Mouse (Mus musculus) liver, embryonic 16.5 days (tissue): ENCODE measurements around the gene Tln2. TPM values are rescaled to one million over a fixed set of nuclear protein-coding genes. Genes with fewer than 3 reads are reported as not detected.

ENCODE experiments used
- ATAC-seq: fragments of 200-750 bp; cut with Nextera tagmentation; 2 replicates; pipeline ENCODE4 v1.8.0; 2017; ENCODE audit warnings: low read depth, mild to moderate bottlenecking, moderate number of reproducible peaks, moderate library complexity
- H3K27ac ChIP-seq: fragments of 300-500 bp; sonication (generic); 2 replicates; pipeline ENCODE4 v1.5.1; 2014; ENCODE audit warnings: mild to moderate bottlenecking, low read length
- H3K27me3 ChIP-seq: fragments of 300-500 bp; sonication (generic); 2 replicates; pipeline ENCODE4 v1.6.1; 2014; ENCODE audit warnings: low read depth, low read length, mixed read lengths; ENCODE audit not compliant: control insufficient read depth, insufficient read depth
- H3K36me3 ChIP-seq: fragments of 300-500 bp; sonication (generic); 2 replicates; pipeline ENCODE4 v1.6.1; 2014; ENCODE audit warnings: mild to moderate bottlenecking; ENCODE audit not compliant: control insufficient read depth, insufficient read depth
- H3K4me1 ChIP-seq: fragments of 300-500 bp; sonication (generic); 2 replicates; pipeline ENCODE4 v1.6.1; 2014; ENCODE audit warnings: low read depth, low read length, mixed read lengths; ENCODE audit not compliant: control insufficient read depth
- H3K4me2 ChIP-seq: fragments of 300-500 bp; sonication (generic); 2 replicates; pipeline ENCODE4 v1.6.1; 2014; ENCODE audit warnings: low read depth, low read length, mixed read lengths
- H3K4me3 ChIP-seq: fragments of 300-500 bp; sonication (generic); 2 replicates; pipeline ENCODE4 v1.5.1; 2014; ENCODE audit warnings: low read depth, mild to moderate bottlenecking, low read length
- H3K9ac ChIP-seq: fragments of 300-500 bp; sonication (generic); 2 replicates; pipeline ENCODE4 v1.6.1; 2014; ENCODE audit warnings: low read depth, low read length
- H3K9me3 ChIP-seq: fragments of 300-500 bp; sonication (generic); replicated peaks from 2 replicates; pipeline ENCODE4 v1.6.1; 2016; ENCODE audit warnings: low read length; ENCODE audit not compliant: control insufficient read depth
- WGBS: fragments of 180-500 bp; shearing (Covaris S2); extraction: QIAGEN DNeasy Blood & Tissue Kit; methylation state at CpG from one replicate; pipeline ENCODE4 v1.1.7; 2014; ENCODE audit not compliant: insufficient replicate concordance; 5-methylcytosine and 5-hydroxymethylcytosine counted together
- polyA plus RNA-seq: library from polyadenylated mRNA; unstranded; fragments of >200 nt; fragmentation: Nextera tagmentation; extraction: Ambion mirVana; gene quantifications from 2 replicates; pipeline ENCODE4 v1.2.1, GENCODE M21; 2015

Gene Tln2
- polyA plus RNA-seq, 1 experiment from 2014 or later, result 3.4 TPM

- Histone ChIP-seq H3K4me1 (no peaks in the 10 kb centered on the region), H3K4me2 (no peak overlapping the region), H3K27ac (no peak overlapping the region), H3K4me3 (no peak overlapping the region), H3K36me3 (no peaks in the 10 kb centered on the region), H3K27me3 (no peaks in the 10 kb centered on the region), H3K9ac (no peak overlapping the region), H3K9me3 (no peaks in the 10 kb centered on the region)
- ATAC-seq, result no peak
- WGBS, result 67% methylated on average over 4 of the region's 4 CpGs
These were observed 372.3 kb downstream of the Tln2 start for GRCm38 (mm10) chr9:67187182-67187581.

- H3K27me3 ChIP-seq, result no peaks in the 10 kb centered on the region
- no peak overlapping the region for H3K4me3 ChIP-seq
- H3K36me3 ChIP-seq, result no peaks in the 10 kb centered on the region
- ATAC-seq, result no peak
- H3K4me1 ChIP-seq, result no peaks in the 10 kb centered on the region
- H3K27ac ChIP-seq, result no peak overlapping the region
- WGBS, result 63% methylated on average over 2 of the region's 2 CpGs
- no peaks in the 10 kb centered on the region for H3K9me3 ChIP-seq
- no peak overlapping the region for H3K4me2 ChIP-seq
- H3K9ac ChIP-seq, result no peak overlapping the region
These were observed 374.9 kb downstream of the Tln2 start for GRCm38 (mm10) chr9:67184556-67184955.

GRCm38 (mm10) chr9:67183520-67183919, 376.0 kb downstream of the Tln2 start:
- no peaks in the 10 kb centered on the region for H3K27me3 ChIP-seq
- H3K27ac ChIP-seq, result no peak overlapping the region
- no peaks in the 10 kb centered on the region for H3K36me3 ChIP-seq
- no peaks in the 10 kb centered on the region for H3K9me3 ChIP-seq
- no peak overlapping the region for H3K9ac ChIP-seq
- H3K4me1 ChIP-seq, result no peaks in the 10 kb centered on the region
- no peak for ATAC-seq
- 49% methylated on average over 2 of the region's 2 CpGs for WGBS
- no peak overlapping the region for H3K4me3 ChIP-seq
- no peak overlapping the region for H3K4me2 ChIP-seq

- H3K4me1 ChIP-seq, result no peaks in the 10 kb centered on the region
- H3K4me2 ChIP-seq, result no peak overlapping the region
- no peak overlapping the region for H3K27ac ChIP-seq
- 53% methylated on average over 6 of the region's 6 CpGs for WGBS
- ATAC-seq, result no peak
- no peaks in the 10 kb centered on the region for H3K27me3 ChIP-seq
- no peaks in the 10 kb centered on the region for H3K36me3 ChIP-seq
- H3K9ac ChIP-seq, result no peak overlapping the region
- no peaks in the 10 kb centered on the region for H3K9me3 ChIP-seq
- no peak overlapping the region for H3K4me3 ChIP-seq
These were observed 377.5 kb downstream of the Tln2 start for GRCm38 (mm10) chr9:67182006-67182405.

GRCm38 (mm10) chr9:67178709-67179108, 380.8 kb downstream of the Tln2 start:
- ATAC-seq, result no peak
- no peak overlapping the region for H3K4me3 ChIP-seq
- H3K4me2 ChIP-seq, result no peak overlapping the region
- no peaks in the 10 kb centered on the region for H3K4me1 ChIP-seq
- H3K36me3 ChIP-seq, result no peaks in the 10 kb centered on the region
- no peak overlapping the region for H3K9ac ChIP-seq
- H3K27me3 ChIP-seq, result no peaks in the 10 kb centered on the region
- H3K9me3 ChIP-seq, result 0 out of 2 replicates have a peak, but pooled peaks cover 2% of the 10 kb centered on the region
- no peak overlapping the region for H3K27ac ChIP-seq
- WGBS, result 65% methylated on average over 1 of the region's 1 CpGs

GRCm38 (mm10) chr9:67178203-67178602, 381.3 kb downstream of the Tln2 start:
- Histone ChIP-seq H3K27me3 (no peaks in the 10 kb centered on the region), H3K9ac (no peak overlapping the region), H3K27ac (no peak overlapping the region), H3K4me1 (no peaks in the 10 kb centered on the region), H3K36me3 (no peaks in the 10 kb centered on the region), H3K4me3 (no peak overlapping the region), H3K4me2 (no peak overlapping the region), H3K9me3 (0 out of 2 replicates have a peak, but pooled peaks cover 2% of the 10 kb centered on the region)
- WGBS, result 64% methylated on average over 5 of the region's 5 CpGs
- no peak for ATAC-seq

GRCm38 (mm10) chr9:67176073-67176472, 383.4 kb downstream of the Tln2 start:
- H3K4me1 ChIP-seq, result no peaks in the 10 kb centered on the region
- WGBS, result 38% methylated on average over 8 of the region's 8 CpGs
- ATAC-seq, result no peak
- no peaks in the 10 kb centered on the region for H3K27me3 ChIP-seq
- H3K36me3 ChIP-seq, result no peaks in the 10 kb centered on the region
- H3K4me3 ChIP-seq, result no peak overlapping the region
- 0 out of 2 replicates have a peak, but pooled peaks cover 2% of the 10 kb centered on the region for H3K9me3 ChIP-seq
- H3K9ac ChIP-seq, result no peak overlapping the region
- H3K4me2 ChIP-seq, result no peak overlapping the region
- H3K27ac ChIP-seq, result no peak overlapping the region

GRCm38 (mm10) chr9:67173816-67174215, 385.7 kb downstream of the Tln2 start:
- no peak overlapping the region for H3K27ac ChIP-seq
- 69% methylated on average over 6 of the region's 6 CpGs for WGBS
- no peak for ATAC-seq

GRCm38 (mm10) chr9:67173154-67173553, 386.3 kb downstream of the Tln2 start:
- WGBS, result 73% methylated on average over 4 of the region's 4 CpGs
- H3K9ac ChIP-seq, result no peak overlapping the region
- H3K36me3 ChIP-seq, result no peaks in the 10 kb centered on the region
- H3K4me1 ChIP-seq, result no peaks in the 10 kb centered on the region
- no peak for ATAC-seq
- H3K4me2 ChIP-seq, result no peak overlapping the region
- 0 out of 2 replicates have a peak, but pooled peaks cover 2% of the 10 kb centered on the region for H3K9me3 ChIP-seq
- H3K27ac ChIP-seq, result no peak overlapping the region
- no peaks in the 10 kb centered on the region for H3K27me3 ChIP-seq
- H3K4me3 ChIP-seq, result no peak overlapping the region

More at GRCm38 (mm10) chr9:67173816-67174215, 385.7 kb downstream of the Tln2 start:
- Histone ChIP-seq H3K4me1 (no peaks in the 10 kb centered on the region), H3K4me3 (no peak overlapping the region), H3K27me3 (no peaks in the 10 kb centered on the region), H3K9ac (no peak overlapping the region), H3K4me2 (no peak overlapping the region), H3K36me3 (no peaks in the 10 kb centered on the region), H3K9me3 (0 out of 2 replicates have a peak, but pooled peaks cover 2% of the 10 kb centered on the region)
